Mouse (Mus musculus) erythroblast, adult 5-6 weeks (primary cell): Measurements from ENCODE around the gene Herc3. TPM values are rescaled to one million over a fixed set of nuclear protein-coding genes. Genes with fewer than 3 reads are reported as not detected.

Experiments used
- ATAC-seq: replicated peaks from 2 replicates; pipeline ENCODE4 v1.8.0; 2016; ENCODE audit warnings: moderate number of reproducible peaks, mild to moderate bottlenecking, moderate TSS enrichment, inconsistent platforms; ENCODE audit not compliant: poor library complexity, low FRiP score, severe bottlenecking
- total RNA-seq, 2 experiments: library from RNA; stranded (forward) in 1 of 2; stranded (reverse) in 1 of 2; fragments of 150-400 nt in 1 of 2; fragments of 200-764, 138-1000 nt in 1 of 2; gene quantifications; 2 replicates each; pipeline versions ENCODE4 v1.2.3 to v1.2.4; 2015 to 2017; ENCODE audit warnings: low replicate concordance in 2 of 2

Gene Herc3
- total RNA-seq, 2 experiments from 2014 or later, result 2.9 to 9.2 TPM

DNA sequence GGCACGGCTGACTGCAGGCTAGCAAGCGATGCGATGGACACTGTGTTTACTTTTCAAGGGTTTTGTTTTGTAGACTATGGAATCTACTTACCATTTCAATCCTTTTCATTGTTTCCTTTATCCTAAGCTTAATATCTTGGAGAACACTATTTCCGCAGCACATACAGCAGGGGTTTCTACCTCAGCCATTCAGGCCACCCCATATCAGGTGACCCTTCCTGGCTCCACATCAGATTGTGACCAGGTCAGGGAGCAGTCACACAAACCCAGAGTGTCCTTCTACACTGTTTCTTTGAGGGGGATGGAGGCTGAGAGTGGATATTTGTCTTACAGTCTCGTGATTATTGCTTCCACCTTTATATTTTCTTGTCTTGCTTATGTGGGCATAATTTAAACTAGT is 131.4 kb downstream of the Herc3 start:
- no peak for ATAC-seq

GRCm38 (mm10) chr6:58964091-58964490 is 132.8 kb downstream of the Herc3 start:
- no peak for ATAC-seq

DNA sequence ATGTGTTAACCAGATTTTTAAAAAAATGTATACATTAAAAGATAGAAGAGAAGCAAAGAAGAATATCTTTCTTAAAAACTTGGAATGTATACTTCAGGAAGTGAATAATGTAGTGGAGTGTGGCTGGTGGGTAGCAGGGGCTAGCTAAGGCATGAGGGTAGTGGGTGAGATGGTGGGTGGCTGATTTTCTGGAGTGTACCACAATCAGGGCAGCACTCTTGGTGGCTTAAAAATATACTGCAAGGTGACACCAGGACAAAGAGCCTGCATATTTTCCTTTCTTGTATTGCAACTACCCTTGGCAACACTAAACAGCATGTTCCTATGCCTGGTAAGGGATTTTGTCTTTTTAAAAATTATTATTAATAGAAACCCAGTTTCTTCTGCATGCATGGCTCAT is 133.3 kb downstream of the Herc3 start:
- no peak for ATAC-seq

GRCm38 (mm10) chr6:58965071-58965831 is 134.0 kb downstream of the Herc3 start:
- ATAC-seq, result no peak

DNA sequence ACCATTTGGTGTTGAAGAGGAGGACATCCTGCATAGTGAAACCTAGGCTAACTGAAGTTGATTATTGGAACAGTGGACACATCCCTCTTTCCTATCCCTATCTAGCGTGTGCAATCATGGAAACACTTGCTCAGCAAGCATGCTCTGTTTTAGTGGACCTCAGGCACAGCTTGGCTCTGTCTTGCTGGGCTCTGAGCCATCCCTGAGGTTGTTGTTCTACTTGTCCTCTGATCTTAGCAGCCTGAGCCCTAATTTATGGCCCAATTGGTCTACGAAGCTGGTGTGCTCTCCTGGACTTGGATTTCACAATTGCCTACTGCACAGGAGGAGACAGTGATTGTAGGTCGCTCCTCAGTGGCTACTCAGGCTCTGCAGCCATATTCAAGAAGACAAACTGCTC is 137.0 kb downstream of the Herc3 start:
- ATAC-seq, result no peak

Other genes starting within 250 kb of the Herc3 start
- 213 and 253 TPM in 2 replicates for gene Abcg2, start 246.9 kb upstream of the Herc3 start, total RNA-seq (2015; ENCODE audit: low replicate concordance)
- 492 and 662 TPM in 2 replicates for gene Abcg2, start 246.9 kb upstream of the Herc3 start, total RNA-seq (2017; ENCODE audit: low replicate concordance)
- gene Nap1l5, start 75.6 kb downstream of the Herc3 start, total RNA-seq (2015; ENCODE audit: low replicate concordance), result not detected in 2 replicates
- not detected in 2 replicates for gene Nap1l5, start 75.6 kb downstream of the Herc3 start, total RNA-seq (2017; ENCODE audit: low replicate concordance)
- gene Fam13a, start 193.1 kb downstream of the Herc3 start, total RNA-seq (2015; ENCODE audit: low replicate concordance), result not detected in 2 replicates
- not detected in 2 replicates for gene Fam13a, start 193.1 kb downstream of the Herc3 start, total RNA-seq (2017; ENCODE audit: low replicate concordance)